Mouse (Mus musculus) gastrocnemius, adult 8-10 months (tissue): Measurements from ENCODE around the gene Bcap31. TPM values are rescaled to one million over a fixed set of nuclear protein-coding genes. Genes with fewer than 3 reads are reported as not detected.
"Not testable (repeated sequence)": the region's sequence is repeated elsewhere in the genome, so short reads cannot be mapped to it uniquely, and the experiment has no call there.

ENCODE experiments used
- DNase-seq, 2 experiments: peaks; one replicate each; pipeline ENCODE4 v3.0.0; 2022; ENCODE audit warnings: low spot score in 2 of 2
- total RNA-seq, 4 experiments: library from RNA; stranded (reverse); gene quantifications; 2 replicates each; pipeline ENCODE4 v1.2.4; 2022

Gene Bcap31
- total RNA-seq = 10 to 100 TPM; 51.3 to 65.3 (median 61.4) TPM

DNA sequence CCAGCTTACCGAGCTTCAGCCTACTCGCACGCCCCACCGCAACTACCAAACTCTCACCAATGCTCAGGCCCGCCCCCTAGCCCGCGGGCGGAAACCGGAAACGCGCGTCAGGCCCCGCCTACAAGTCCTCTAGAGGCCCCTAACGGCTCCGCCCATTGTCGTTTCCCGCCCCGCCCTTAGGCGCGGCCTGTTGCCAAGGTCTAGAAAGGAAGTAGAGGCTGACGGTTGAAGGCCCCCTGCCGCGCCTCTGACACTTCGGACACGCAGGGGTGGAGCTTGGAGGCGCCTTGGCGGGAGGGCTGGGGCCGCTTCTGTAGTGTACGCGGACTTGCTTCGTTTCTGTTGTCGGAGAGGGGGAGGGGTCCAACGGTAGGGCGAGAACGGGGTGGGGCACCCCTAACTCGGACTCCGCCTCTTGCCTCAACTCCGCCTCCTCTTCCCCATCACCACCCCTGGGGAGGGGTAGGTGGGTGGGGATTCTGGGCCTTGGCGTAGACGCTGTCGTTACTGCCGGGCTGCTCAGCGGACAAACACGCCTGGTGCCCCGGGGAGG lies at the start of gene Bcap31, which contains the start of gene Abcd1:
Gene Bcap31, minus strand, starts transcription at position 67 of the 553 bp plus-strand sequence.
Gene Abcd1, plus strand, starts transcription at position 489 of the 553 bp plus-strand sequence.
- peak; percentile 88 to 91 for DNase-seq

DNA sequence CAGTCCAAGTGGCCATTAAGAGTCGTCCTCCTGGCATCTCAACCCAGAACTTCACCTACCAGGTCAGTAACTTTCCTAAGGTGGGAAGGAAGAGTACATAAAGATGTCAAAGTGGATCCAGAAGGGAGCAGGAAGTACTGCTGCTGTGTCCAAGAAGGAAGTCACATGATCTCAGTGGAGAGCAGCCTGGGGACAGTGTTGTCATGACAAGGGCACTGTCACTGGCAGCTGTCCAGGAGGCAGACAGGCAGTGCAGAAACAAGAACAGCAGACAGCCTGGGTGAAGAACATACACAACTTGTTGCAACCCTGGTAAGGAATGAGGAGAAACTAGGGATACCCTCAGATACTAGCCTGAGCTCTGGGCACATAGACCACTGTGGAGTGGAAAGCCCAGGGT lies 49.3 kb upstream of the Bcap31 start:
- peak in 1 of 2 experiments; percentile 32 for DNase-seq

DNA sequence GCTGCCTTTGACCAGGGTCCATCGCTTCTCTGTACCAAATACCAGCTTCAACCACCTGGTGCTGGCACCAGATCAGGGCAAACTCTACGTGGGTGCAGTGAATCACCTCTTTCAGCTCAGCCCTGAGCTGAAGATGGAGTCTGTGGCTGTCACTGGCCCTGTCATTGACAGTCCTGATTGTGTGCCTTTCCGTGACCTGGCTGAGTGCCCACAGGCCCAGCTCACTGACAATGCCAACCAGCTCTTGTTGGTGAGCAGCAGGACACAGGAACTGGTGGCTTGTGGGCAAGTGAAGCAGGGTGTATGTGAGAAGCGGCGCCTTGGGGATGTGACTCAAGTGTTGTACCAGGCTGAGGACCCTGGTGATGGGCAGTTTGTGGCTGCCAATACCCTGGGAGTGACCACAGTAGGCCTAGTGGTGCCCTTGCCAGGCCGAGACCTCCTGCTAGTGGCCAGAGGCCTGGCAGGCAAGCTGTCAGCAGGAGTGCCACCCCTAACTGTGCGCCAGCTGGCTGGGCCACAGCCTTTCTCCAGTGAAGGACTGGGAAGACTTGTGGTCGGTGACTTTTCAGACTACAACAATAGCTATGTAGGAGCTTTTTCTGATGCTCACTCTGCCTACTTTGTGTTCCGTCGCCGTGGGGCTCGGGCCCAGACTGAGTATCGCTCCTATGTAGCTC lies 42.8 kb upstream of the Bcap31 start:
- no peak for DNase-seq

DNA sequence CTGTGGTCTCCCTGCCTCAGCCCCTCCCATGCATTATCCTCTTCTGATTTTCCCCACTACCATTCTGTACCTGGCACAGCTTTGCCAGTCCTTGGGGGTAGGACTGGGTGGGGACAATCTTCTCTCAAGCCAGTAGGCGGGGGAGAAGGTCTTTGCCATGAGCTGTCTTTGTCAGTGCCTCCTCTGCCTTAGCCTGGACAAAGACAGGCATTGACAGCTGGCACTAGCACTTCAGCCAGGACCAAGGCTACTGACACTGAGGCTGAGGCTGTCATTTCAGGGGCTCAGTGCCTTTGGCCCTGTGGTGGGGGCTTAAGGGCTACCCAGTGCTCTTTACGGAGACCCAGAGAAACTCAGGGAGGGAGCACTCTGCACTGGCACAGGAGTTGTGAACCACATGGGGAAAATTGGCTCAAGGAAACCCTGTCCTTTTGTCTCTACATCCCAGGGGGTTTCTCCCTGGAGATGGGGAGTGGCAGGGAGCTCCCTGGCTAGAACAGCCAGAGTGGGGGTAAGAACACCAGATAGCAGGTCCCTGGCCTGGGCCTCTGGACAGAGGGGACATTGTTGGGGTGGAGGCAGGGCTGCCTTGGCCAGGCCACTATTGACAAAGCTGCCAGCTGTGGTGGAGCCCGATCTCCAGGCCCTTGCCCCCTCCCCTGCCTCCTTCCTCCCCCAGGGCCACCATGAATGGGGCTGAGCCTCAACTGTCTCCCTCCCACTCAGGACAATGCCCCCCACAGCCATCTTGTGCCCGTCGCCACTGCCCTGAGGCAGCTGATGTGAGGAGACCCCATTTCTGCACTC lies 40.6 kb upstream of the Bcap31 start, which contains the start of gene Plxnb3:
Gene Plxnb3, plus strand, starts transcription at position 757 of the 807 bp plus-strand sequence.
- no peak for DNase-seq

DNA sequence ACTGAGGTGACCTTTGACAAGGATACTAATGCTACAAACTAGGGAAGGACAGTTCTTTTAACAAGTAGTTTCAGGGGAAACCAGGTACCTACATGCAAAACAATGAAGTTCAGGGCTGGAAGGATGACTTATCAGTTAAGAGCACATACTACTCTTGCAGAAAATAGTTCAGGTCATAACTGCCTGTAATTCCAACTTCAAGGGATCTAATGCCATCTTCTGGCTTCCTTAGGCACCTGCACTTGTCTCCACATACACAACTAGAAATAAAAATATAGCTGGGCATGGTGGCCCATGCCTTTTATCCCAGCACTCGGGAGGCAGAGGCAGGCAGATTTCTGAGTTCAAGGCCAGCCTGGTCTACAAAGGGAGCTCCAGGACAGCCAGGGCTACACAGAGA lies 33.0 kb upstream of the Bcap31 start:
- DNase-seq = no peak

DNA sequence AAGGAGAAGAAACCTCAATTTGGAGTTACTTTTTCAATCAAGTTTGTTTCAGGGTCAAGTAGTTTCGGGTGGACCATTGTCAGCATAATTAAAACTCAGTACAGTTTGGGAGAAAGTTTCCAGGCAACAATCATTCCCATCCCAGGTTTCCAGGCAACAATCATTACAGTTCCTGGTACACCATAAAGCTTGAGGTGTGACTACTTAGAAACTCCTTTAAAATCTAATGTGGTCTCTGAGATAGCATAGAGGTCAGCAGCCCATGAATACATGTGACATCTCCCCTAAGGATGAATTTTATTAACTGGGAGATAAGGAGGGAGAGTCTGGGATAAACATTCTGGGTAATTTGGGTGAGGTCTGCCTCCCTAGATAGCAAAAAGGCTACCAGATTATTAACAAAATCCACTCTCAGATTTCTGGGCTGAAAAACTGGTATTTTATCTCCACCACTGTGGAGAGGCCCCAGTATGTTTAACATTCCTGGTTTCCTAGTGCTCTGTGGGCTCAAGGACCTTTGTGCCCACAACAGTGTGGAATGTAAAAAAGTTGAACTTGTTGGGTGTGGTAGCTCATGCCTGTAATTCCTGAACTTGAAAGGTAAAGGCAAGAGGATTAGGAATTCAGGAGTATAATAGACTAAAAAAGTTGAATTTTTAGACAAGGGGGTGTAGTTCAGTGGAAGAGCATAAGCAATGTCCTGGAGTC lies 29.0 kb upstream of the Bcap31 start:
- no peak for DNase-seq

DNA sequence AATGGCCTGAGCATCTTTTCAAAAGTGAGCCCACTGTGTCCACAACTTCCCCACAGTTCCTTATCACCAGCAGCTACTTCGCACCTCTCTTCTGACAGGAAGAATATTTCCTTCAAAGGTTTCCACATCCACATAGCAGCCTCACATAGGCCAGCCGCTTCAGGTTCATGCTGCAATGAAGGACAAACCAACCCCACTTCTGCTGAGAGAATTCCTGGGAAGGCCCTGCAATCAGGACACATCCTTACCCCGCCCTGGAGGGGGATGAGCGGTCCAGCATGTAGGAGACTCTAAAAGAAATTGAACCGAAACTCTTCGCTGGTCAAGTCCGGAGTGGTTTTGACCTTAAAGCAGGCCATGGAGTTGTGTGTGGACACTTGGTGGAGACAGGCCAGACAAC lies 23.9 kb upstream of the Bcap31 start:
- DNase-seq = not testable (repeated sequence)

DNA sequence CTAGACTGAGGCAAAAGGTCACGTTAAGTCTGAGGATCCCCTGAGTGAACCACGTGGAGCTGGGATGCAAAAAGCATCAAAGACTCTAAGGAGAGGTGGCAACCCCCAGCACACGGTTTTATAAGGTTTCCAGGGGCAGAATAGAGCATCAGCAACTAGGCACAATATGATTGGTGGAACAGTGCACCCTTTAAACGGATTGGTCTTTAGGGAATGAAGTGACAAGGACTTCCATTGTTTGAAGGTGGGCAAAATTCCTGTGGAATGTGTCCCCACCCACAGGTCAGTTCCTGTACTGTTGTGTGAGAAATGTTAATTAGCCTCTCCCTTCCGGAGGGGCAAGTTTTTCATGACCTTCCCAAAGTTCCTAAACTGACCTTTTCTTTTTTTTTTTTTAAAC lies 23.2 kb upstream of the Bcap31 start:
- DNase-seq = no peak

DNA sequence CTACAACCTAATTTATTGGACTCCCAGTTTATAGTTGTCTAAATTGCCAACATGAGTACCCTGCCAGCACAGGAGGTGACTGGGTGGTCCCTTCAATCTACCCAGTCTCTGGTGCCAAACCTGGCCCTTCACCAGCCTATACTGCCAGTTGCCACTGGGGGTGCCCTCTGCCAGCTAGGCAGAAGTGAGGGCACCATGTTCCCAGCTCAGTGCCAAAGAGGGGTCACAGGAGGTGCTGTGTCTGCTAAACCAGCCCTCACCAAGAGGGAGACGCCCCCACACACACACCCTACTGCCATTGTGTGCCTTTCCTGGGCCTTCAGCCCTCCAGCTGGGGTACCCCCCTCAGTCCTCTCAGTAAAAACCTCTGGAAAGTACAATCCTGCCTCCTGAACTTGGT lies 22.2 kb upstream of the Bcap31 start:
- DNase-seq = no peak

DNA sequence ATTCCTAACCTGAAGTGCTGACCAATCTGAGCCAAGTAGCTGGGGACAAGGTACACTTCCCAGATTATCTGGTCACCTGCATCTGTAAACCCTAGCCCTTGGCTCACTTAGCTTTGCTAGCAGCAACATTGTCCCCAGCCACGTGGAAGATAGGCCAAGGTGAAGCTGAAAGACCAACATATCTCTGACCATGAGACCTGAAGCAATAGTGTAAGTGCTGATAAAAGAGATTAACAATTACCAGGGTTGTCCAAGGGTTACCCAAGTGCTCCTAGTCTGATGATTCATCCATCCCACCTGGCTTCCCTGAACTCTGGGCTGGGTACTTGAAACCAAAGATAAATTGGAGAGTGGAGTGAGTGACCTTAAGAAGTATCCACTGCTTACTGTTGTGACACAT lies 14.9 kb upstream of the Bcap31 start:
- DNase-seq = no peak

DNA sequence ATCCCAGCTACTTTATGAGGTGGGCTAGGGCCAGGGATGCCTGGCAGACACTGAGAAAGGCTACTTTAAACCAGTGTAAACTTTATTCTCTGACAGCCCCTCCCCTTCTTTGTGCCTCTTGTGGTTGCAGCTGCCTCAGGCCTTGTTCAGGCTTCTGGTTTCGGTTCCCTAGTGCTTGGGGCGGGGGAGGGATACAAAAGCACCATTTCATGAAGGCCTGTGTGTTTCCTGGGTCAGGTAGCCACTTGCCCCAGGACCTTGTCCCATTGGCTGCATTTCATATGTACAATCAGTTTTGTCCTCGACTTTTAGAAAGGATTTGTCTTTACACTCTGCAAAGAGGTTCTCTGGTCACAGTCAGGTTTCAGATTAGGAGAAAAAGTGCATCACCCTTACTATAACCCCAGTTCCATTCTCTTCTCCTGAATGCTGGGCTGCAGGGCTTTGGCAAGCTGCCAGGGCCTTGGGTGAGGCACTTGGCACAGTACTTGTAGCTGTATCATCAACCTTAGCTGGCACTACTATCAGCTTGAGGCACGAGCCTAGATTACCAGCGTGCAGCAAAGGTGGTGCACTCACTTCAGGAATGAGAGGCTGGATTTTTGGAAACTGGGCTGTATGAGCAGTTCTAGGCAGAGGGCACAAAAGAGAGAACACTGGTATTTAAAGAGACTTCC lies 2.8 kb upstream of the Bcap31 start:
- peak in 1 of 2 experiments; percentile 30 for DNase-seq

DNA sequence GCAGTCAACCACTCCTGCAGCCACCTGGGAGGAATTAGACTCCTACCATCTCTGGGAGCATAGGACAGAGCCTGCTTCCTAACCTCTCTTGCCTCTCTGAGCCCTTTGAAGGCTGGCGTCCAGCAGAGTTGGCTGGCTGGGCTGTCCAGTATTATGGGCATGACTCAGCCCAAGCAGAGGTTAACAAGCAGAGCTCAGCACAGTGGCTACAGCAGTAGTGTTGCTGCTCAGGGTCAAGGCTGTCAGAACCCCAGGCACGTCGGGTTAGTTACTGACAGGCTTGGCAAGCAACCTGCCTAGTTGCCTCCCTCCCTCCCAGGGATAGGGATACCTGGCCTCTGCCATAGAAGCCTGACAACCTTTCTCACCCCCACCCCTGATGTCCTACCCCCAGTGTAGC lies 2.3 kb upstream of the Bcap31 start:
- peak; percentile 14 to 44 for DNase-seq

DNA sequence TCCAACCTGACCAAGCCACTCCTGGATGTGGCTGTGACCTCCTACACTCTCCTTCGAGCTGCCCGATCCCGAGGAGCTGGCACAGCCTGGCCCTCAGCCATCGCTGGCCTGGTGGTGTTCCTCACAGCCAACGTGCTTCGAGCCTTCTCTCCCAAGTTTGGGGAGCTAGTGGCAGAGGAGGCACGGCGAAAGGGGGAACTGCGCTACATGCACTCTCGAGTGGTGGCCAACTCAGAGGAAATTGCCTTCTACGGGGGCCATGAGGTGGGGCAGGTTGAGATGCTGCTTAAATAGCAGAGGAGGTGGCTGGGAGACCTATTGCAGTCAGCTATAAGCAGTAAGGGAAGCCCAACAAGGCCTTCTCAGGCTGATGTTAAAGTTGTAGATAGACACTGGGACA lies 1.7 kb upstream of the Bcap31 start:
- DNase-seq = peak in 1 of 2 experiments; percentile 38

DNA sequence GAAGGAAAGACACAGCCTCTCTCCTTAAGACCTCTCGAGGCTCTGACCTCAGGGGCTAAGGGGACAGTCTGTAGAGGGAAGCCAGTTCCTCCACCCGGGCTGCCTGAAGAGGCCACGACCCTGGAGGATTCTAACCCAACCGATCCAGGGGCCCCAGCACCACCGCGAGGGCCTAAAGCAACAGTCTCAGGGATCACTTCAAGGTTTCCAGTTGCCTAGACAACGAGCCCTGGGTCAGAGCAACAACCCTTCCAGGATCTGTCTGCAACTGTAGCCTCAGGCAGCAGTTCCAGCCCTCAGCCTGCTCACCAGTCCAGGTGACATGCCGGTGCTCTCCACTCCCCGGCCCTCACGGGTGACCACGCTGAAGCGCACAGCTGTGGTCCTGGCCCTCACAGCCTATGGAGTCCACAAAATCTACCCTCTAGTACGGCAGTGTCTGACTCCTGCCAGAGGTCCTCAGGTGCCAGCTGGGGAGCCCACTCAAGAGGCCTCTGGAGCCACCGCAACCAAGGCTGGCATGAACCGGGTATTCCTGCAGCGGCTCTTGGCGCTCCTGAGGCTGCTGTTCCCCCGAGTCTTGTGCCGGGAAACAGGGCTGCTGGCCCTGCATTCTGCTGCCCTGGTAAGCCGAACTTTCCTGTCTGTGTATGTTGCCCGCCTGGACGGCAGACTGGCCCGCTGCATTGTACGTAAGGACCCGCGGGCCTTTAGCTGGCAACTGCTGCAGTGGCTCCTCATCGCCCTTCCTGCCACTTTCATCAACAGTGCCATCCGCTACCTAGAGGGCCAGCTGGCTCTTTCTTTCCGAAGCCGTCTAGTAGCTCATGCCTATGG lies 952 bp upstream of the Bcap31 start:
- DNase-seq = peak in 1 of 2 experiments; percentile 12

DNA sequence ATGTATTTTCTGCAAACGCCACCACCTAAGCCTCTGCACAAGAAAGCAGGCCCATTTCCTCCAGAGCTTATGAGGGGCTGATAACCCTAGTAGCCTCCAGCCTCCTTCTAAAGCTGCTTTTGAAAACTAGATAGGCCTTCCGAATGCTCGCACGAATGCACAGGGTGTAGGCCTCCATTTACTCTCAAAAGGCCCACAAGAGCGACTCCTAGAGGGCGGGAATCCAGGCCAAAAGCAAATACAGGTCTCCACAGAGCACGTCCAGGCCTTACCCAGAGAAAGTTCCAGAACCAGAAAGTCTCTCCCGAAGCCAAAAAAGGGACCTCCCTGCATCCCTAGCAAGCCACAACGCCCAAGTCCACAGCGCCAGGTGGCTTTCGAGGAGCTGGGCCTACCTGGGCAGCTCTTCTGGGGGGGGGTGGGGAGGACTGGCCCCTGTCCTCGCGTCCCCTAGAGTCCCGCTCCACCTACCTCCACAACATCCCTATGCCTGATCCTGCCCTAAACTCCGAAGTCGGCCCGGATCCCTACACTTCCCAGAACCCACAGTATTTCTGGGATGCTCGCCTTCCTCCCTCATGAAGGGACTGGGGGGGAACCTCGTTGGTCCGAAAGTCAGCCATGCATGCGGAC lies 383 bp downstream of the Bcap31 start:
- DNase-seq = peak in 1 of 2 experiments; percentile 18

DNA sequence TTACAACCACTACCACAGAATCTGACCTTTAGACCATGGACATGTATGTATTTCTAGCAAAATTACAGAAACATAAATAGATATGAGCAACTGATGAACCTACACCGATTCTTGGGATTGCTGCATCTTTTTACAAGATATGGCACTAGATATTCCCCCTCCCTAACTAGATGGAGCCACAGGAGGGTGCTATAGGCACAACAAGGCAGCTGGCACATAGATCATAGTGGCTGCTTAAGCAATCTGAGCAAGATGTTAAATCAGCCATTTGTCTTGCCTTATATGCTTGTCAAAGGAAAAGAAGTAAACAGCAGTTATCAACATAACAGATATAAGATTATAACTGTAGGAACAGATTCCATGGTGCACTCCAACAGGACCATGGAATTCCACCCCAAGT lies 15.5 kb downstream of the Bcap31 start:
- DNase-seq = no peak

DNA sequence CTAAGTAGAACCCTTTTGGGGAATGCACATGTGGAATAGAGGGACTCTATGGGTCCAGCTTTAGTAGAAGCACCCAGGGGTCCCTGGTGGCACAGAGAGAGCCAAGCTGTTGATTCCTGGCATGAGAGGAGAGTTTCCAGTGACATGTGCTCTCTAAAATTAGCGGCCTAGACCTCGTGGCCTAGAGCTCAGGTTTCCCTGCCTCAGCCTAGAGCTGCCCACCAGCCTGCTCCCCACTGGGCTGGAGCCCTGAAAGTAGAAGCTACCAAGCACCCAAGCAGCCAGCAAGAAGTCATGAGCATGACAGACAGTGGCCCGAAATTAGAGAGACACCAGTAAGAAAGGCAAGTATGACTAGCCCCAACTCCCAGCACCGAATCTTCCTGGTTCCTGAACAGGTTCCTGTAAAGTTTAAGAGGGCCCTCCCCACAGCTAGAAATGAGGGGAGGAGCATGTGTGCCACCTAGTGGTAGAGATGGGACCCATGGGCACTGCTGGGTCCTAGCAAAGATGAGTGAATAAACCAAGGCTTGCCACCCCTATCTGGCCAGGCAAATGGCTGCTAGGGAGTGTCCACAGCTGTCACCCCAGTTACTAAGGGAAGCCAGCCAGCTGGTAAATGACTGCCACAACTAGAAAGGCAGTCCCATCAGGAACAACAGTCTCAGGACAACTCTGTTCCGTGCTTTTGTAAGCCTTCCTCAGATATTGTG lies 24.9 kb downstream of the Bcap31 start:
- DNase-seq = peak; percentile 46 to 62

DNA sequence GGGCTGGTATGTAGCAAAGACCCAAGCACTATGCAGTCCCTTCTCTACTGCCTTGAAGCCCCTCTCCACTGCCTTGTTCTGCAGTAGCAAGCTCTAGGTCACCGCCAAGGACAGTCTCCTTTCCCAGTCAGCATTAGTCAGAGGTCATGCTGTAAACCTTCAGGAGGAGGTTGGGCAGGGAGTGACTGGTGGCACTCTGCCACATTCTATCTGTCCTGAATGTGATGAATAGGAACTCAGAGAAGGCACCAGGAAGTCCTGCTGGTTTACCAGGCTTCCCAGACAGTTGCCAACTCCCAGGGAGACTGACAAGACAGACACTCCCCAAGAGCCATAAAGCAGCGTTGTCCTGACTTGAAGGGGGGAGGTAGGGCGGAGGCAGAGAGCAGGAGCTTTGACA lies 30.3 kb downstream of the Bcap31 start:
- peak; percentile 35 to 61 for DNase-seq

DNA sequence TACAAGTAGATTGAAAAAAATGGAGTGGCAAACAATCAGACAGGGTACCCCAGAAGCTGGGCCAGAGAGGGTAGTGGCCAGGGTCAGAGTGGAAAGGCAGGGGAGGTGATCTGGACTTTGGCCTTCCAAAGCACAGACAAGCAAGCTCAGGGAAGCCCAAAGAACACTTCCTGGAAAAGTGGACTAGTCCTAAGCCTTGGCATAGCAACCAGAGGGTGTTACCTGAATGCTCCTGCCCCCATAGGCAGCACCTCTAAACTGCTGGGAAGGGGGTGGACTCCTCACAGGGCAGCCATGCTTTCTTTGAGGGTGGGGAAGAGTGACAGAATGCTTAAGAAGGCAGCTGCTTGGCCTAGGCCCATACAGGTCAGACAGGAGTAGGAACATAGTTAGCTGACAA lies 31.0 kb downstream of the Bcap31 start:
- no peak for DNase-seq
